ENCODE assay signal across 8 mouse cellular contexts in genomic region chr1:156667141-156667926, GRCm38 (mm10). TPM values are rescaled to one million over a fixed set of nuclear protein-coding genes. Genes with fewer than 3 reads are reported as not detected.
DNase-seq lines count a peak whose midpoint lies in the region; ATAC-seq lines count a peak whose summit lies in the region.

No protein-coding gene starts in this region.

- no peaks in the 10 kb centered on the region for H3K27me3 ChIP-seq in liver, embryonic 12.5 days (replicated peaks)
- no peaks in the 10 kb centered on the region for H3K27me3 ChIP-seq in stomach, embryonic 14.5 days (ENCODE audit: control insufficient read depth, insufficient read depth, low read length)
- H3K27me3 ChIP-seq in forebrain, embryonic 12.5 days, result no peaks in the 10 kb centered on the region

- peaks cover 10% of the 10 kb centered on the region for H3K4me1 ChIP-seq in liver, embryonic 12.5 days
- no peaks in the 10 kb centered on the region for H3K4me1 ChIP-seq in stomach, embryonic 14.5 days (ENCODE audit: control insufficient read depth, insufficient read depth, low read length)
- H3K4me1 ChIP-seq in forebrain, embryonic 12.5 days, result no peaks in the 10 kb centered on the region

- ATAC-seq in liver, embryonic 12.5 days, result peak; percentile 59; the same call in 1 of the 2 replicates
- peak; percentile 80 for ATAC-seq in stomach, embryonic 14.5 days (ENCODE audit: insufficient number of reproducible peaks, insufficient read depth, low FRiP score, low read depth)
- no peak for ATAC-seq in forebrain, embryonic 12.5 days (ENCODE audit: low FRiP score)

- no peaks in the 10 kb centered on the region for H3K9me3 ChIP-seq in liver, embryonic 12.5 days (replicated peaks)
- H3K9me3 ChIP-seq in stomach, embryonic 14.5 days (ENCODE audit: control insufficient read depth, low read depth, low read length), result no peaks in the 10 kb centered on the region
- H3K9me3 ChIP-seq in forebrain, embryonic 12.5 days, result no peaks in the 10 kb centered on the region

- no peak overlapping the region for H3K4me3 ChIP-seq in liver, embryonic 12.5 days
- H3K4me3 ChIP-seq in stomach, embryonic 14.5 days (ENCODE audit: low read depth, low read length), result no peak overlapping the region
- no peak overlapping the region for H3K4me3 ChIP-seq in forebrain, embryonic 12.5 days (replicated peaks)

- H3K9ac ChIP-seq in liver, embryonic 12.5 days, result no peak overlapping the region
- H3K9ac ChIP-seq in stomach, embryonic 14.5 days (replicated peaks; ENCODE audit: low read depth, low read length), result no peak overlapping the region
- no peak overlapping the region for H3K9ac ChIP-seq in forebrain, embryonic 12.5 days

- peak; percentile 71 to 85 for DNase-seq in lung, adult 18-20 months
- no peak for DNase-seq in lung, postnatal 14 days
- DNase-seq in c-Kit-positive CD71-positive TER-119-negative erythroid progenitor cells, embryonic 14.5 days (ENCODE audit: low read depth), result peak; percentile 25
- no peak for DNase-seq in natural killer cell, adult 2 months (ENCODE audit: low spot score in 2 of 2)
- no peak for DNase-seq in left cerebral cortex, adult 18-20 months (ENCODE audit: low spot score in 2 of 2)

- H3K4me2 ChIP-seq in liver, embryonic 12.5 days, result no peak overlapping the region
- H3K4me2 ChIP-seq in stomach, embryonic 14.5 days (replicated peaks; ENCODE audit: low read depth, low read length), result no peak overlapping the region
- H3K4me2 ChIP-seq in forebrain, embryonic 12.5 days, result no peak overlapping the region

- H3K27ac ChIP-seq in liver, embryonic 12.5 days, result no peak overlapping the region
- H3K27ac ChIP-seq in stomach, embryonic 14.5 days (ENCODE audit: low read length), result no peak overlapping the region
- no peak overlapping the region for H3K27ac ChIP-seq in forebrain, embryonic 12.5 days

- 69% methylated on average over 23 of the region's 23 CpGs for WGBS in liver, embryonic 12.5 days (ENCODE audit: insufficient replicate concordance)
- WGBS in stomach, embryonic 14.5 days, result 81% methylated on average over 23 of the region's 23 CpGs
- WGBS in forebrain, embryonic 12.5 days, result 89% methylated on average over 23 of the region's 23 CpGs

- H3K36me3 ChIP-seq in liver, embryonic 12.5 days, result no peaks in the 10 kb centered on the region
- H3K36me3 ChIP-seq in stomach, embryonic 14.5 days (ENCODE audit: control insufficient read depth, insufficient read depth, low read length), result no peaks in the 10 kb centered on the region
- no peaks in the 10 kb centered on the region for H3K36me3 ChIP-seq in forebrain, embryonic 12.5 days (replicated peaks)

RNA-seq across cellular contexts. Expression of gene Tor3a, which starts 6.8 kb away (rescaled TPM):
- 2.9 and 3.3 TPM in 2 replicates for polyA plus RNA-seq in liver, embryonic 12.5 days (2016; fragmentation: Nextera tagmentation; extraction: Ambion mirVana)
- 13.3 and 15.0 TPM in 2 replicates for polyA plus RNA-seq in stomach, embryonic 14.5 days (2014; fragmentation: Nextera tagmentation; extraction: Ambion mirVana)
- 1 to 10 TPM; 6.3 to 7.5 TPM for total RNA-seq in left cerebral cortex, adult 18-20 months (2021)
- 4.1 and 5.3 TPM in 2 replicates for polyA plus RNA-seq in forebrain, embryonic 12.5 days (2016; fragmentation: Nextera tagmentation; extraction: Ambion mirVana)

RNA-seq across cellular contexts. Expression of gene Fam20b, which starts 51.6 kb away (rescaled TPM):
- polyA plus RNA-seq in liver, embryonic 12.5 days (2016; fragmentation: Nextera tagmentation; extraction: Ambion mirVana), result 15.5 and 17.1 TPM in 2 replicates
- polyA plus RNA-seq in stomach, embryonic 14.5 days (2014; fragmentation: Nextera tagmentation; extraction: Ambion mirVana), result 32.4 and 34.6 TPM in 2 replicates
- 10 to 100 TPM; 78.2 to 80.1 TPM for total RNA-seq in left cerebral cortex, adult 18-20 months (2021)
- polyA plus RNA-seq in forebrain, embryonic 12.5 days (2016; fragmentation: Nextera tagmentation; extraction: Ambion mirVana), result 24.6 and 26.8 TPM in 2 replicates

Comparison
In these comparisons a context has a peak if more than half of its experiments do, and no peak if none do; other contexts are left out.
1. DNase-seq: peak in lung, adult 18-20 months (2 of 2) and c-Kit-positive CD71-positive TER-119-negative erythroid progenitor cells, embryonic 14.5 days (single experiment); none in lung, postnatal 14 days (single experiment), natural killer cell, adult 2 months (0 of 2) and left cerebral cortex, adult 18-20 months (0 of 2).